Mouse (Mus musculus) adrenal gland, adult 2 months (tissue): Measurements from ENCODE around the gene Cenpx. TPM values are rescaled to one million over a fixed set of nuclear protein-coding genes. Genes with fewer than 3 reads are reported as not detected.

Source experiments
- DNase-seq: peaks from one replicate; pipeline ENCODE4 v3.0.0; 2021
- polyA plus RNA-seq: library from polyadenylated mRNA; depleted of rRNA; stranded (reverse); fragments of >200 nt; gene quantifications from 2 replicates; pipeline ENCODE4 v1.2.3, GENCODE M21; 2012
- total RNA-seq, 2 experiments: library from RNA; stranded (reverse); gene quantifications; 2 replicates each; pipeline ENCODE4 v1.2.3; 2021

Cenpx gene
- total and polyA plus RNA-seq, 3 experiments, result 54.0 to 86.0 (median 63.5) TPM

GRCm38 (mm10) chr11:120726243-120727168, 13.0 kb upstream of the Cenpx start:
- no peak for DNase-seq

GRCm38 (mm10) chr11:120723509-120723908, 10.0 kb upstream of the Cenpx start:
- no peak for DNase-seq

GRCm38 (mm10) chr11:120722761-120723382, 9.3 kb upstream of the Cenpx start:
- DNase-seq, result no peak

- DNase-seq, result no peak
Observed at GRCm38 (mm10) chr11:120722067-120722630, 8.6 kb upstream of the Cenpx start.

GRCm38 (mm10) chr11:120721124-120722066, 7.9 kb upstream of the Cenpx start, which contains the start of gene Rac3:
Gene Rac3, plus strand, starts transcription at chr11:120721470.
- DNase-seq, result peak; percentile 82

GRCm38 (mm10) chr11:120720450-120720849, 6.9 kb upstream of the Cenpx start:
- DNase-seq, result peak; percentile 90

GRCm38 (mm10) chr11:120719841-120720376, 6.4 kb upstream of the Cenpx start:
- no peak for DNase-seq

- DNase-seq, result no peak
Observed at GRCm38 (mm10) chr11:120719242-120719641, 5.7 kb upstream of the Cenpx start.

- no peak for DNase-seq
Observed at GRCm38 (mm10) chr11:120715131-120715530, 1.6 kb upstream of the Cenpx start.

- DNase-seq, result no peak
Observed at GRCm38 (mm10) chr11:120714546-120714945, 1.0 kb upstream of the Cenpx start.

GRCm38 (mm10) chr11:120712771-120713568, 568 bp downstream of the Cenpx start:
- peak; percentile 70 for DNase-seq

- DNase-seq, result no peak
Observed at GRCm38 (mm10) chr11:120711980-120712604, 1.4 kb downstream of the Cenpx start.

- no peak for DNase-seq
Observed at GRCm38 (mm10) chr11:120710672-120711071, 2.9 kb downstream of the Cenpx start.

- no peak for DNase-seq
Observed at GRCm38 (mm10) chr11:120709551-120709950, 4.0 kb downstream of the Cenpx start.

GRCm38 (mm10) chr11:120707969-120708368, 5.6 kb downstream of the Cenpx start:
- no peak for DNase-seq

GRCm38 (mm10) chr11:120707225-120707624, 6.3 kb downstream of the Cenpx start:
- DNase-seq, result no peak

- DNase-seq, result no peak
Observed at GRCm38 (mm10) chr11:120706120-120706519, 7.4 kb downstream of the Cenpx start.

GRCm38 (mm10) chr11:120704486-120705325, 8.8 kb downstream of the Cenpx start:
- DNase-seq, result no peak
